Mouse (Mus musculus) lung, postnatal 14 days (tissue): Measurements from ENCODE around the gene Rcc2.
A peak's percentile ranks its signal among the peaks of the same experiment; 100 is the strongest.

Experiments
- DNase-seq: peaks from one replicate; pipeline ENCODE4 v3.0.0; 2021

Rcc2 gene

DNA sequence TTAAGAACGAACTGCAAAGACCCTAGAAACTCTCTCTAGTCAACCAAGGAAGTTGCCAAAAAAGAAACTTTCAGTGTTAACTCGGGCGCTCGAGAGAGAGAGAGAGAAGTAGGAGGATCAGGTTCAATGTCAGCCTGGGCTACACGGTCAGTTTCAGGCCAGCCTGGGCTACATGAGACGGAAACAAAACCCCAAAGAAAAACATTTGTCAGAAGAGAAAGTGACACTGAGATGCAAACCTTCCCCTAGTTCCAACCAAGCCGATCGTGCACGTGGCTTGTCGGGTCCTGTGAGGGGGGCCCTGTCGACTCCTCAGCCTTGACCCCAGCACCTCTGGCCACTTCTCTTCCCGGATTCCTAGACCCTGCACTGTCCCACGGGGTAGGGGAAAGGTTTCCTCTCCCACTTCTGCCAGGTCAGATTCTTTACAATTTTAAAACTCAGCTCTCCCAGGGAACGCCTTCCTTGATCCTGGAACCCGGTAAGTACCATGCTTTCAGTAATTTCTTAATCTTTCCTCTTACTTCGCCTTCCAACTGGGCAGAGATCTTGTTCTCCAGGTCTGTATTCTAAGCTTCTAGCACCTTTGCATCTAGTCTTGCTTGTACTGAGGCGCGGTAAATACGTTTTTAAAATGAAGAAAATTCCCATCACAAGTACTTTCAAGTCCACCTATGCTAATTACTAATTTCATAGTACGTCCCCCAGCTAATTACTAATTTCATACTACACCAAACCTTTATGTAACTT is at the start of gene Rcc2:
Gene Rcc2 (plus strand): TSS at position 273 of the 750 bp plus-strand sequence.
- no peak for DNase-seq

DNA sequence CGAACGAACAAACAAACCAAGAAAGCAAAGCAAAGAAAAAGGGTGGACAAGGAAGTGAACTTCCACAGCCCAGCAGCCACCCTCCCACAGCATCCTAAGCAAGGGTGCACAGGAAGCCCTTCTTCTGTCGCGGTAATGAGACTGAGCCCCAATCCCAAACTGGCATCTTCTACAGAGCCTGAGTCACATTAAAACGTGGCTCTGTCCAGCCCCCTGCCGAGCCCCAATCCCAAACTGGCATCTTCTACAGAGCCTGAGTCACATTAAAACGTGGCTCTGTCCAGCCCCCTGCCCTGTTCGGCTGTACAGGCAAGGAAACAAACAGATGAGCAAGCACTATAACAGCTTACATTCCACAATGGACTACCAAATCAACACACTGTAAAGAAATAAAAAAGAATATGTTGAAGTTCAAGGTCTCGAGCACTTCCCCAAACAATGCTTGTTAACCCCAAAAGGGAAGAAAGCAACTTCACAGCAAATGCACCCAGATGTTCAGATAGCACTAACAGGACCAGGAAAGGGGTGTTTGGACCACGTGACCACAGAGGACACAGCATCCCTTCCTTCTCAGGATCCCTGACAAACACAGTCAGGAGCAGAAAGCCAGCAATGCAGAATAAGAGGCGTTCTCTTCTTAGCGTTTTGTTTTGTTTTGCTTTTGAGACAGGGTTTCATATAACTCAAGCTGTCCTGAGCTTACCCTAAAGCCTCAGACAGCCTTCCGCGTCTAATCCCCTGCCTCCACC is 46.3 kb upstream of the Rcc2 start:
- no peak for DNase-seq

DNA sequence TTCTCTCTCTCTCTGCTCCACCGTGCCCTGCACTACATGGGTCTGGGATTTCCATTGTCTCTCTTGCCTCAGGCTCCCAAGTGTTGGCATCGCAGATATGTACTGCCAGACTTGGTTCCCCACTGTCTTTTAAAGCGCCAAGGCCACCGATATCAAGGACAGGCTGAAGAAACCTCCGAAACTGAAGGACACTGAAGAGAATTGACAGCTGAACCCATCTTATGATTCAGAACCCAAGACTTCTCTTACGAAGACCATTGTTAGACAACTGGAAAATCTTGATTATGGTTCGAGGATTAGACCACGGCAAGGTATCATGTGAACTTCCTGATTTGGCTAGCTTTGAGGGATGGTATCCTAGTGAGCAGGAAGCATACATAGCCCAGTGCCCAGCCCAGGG is 45.5 kb upstream of the Rcc2 start:
- no peak for DNase-seq

DNA sequence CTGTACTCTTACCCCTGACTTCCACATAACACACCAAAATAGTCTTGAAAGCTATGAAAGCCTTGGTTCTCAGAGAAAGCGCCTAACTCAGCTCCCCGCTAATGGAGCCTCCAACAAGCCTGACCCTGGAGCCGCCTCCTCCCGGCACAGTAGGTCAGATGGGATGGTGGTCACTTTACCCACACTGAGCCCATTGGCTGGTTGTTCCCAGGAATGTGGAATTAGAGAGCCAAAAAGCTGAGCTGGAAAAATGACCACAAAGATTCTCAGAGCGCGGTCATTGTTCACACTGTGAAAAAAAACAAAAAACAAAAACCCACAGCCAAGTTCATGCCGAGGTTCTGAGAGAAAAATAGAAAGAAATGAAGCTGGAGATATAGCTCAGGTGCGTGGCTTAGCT is 43.8 kb upstream of the Rcc2 start:
- DNase-seq, result no peak

DNA sequence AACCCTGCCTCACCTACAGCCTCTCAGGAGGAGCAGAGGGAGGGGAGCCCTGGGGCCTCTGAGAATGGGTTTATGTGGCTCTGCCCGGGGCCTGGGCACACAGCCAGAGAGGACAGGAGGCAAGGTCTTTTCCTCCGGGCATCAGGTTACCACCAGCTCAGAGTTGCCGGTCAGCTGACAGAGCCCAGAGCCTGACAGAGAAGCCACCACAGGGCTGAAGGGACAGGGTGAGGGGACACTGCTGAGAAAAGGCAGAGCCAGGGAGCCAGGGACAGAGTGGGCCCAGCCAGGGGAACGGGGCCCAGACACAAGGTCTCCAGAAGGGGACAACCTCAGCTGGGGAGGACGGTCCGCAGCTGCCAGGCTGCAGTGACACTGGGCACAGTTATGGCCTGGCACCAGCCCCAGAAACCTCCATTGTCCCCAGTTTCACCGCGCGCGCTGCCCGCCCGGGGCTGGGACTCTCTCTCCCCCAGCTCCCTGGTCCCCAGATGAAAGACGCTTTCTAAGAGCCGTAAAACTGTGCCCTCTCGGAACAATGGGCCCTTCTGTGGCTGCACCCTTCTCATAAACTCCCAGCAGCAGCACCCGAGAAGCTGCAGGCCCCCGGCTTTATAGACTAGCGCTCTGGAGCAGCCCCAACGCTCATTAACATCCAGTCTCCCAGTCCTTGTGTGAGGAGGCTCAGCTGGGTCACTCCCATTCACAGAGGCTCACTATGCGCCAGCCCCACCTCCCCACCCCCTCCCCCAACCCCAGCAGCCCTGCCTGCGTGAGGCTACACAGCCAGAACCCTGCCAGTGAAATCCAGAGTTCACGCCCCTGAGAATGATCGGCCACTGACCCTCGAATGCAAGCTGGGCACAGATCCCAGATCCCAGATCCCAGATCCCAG is 42.4 kb upstream of the Rcc2 start:
- DNase-seq, result no peak

DNA sequence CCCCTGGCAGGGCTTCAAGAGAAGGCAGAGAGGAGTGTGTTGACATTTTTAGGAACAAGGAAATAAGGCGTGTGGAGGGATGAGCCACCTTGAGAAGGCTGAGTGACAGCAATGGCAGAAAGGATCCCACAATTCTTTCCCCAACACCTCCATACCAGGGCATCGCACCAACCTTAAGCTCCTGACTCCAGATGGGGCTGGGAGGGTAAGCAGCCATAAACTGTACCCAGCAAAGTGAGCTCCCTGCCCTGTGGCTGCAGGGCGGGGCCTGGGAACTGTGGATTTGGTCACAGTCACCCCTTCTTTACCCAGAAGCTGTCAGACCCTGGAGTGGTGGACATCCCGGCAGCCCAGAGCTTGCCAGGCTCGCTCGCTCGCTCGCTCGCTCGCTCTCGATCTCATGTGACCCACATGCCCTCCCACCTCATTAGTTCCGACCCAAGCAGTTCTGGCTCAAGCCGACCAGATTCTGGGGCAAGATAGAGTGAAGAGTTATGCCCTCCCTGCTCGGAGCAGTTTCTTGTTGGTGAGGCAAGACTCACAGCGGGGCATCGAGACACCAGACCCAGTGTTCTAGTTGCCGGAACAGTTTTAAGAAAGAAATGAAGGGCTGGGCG is 38.8 kb upstream of the Rcc2 start:
- no peak for DNase-seq

DNA sequence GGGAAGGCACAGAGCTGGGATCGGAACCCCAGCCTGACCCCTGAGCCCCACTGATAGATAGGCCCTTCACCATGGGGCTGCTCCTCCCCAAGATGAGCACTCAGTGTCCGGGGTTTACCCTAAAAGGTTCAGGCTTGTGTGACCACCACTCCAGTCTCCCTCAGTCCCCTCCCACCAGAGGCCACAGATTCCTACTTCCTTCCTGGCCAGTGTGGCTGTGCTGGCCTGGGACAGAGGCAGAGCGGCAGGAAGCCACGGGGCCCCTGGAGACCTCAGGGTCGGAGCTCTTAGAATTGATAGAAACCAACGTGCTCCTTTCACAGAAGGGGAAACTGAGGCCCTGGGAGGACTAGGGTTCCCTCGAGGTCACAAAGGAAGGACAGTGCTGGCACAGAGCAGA is 37.9 kb upstream of the Rcc2 start:
- DNase-seq, result no peak

DNA sequence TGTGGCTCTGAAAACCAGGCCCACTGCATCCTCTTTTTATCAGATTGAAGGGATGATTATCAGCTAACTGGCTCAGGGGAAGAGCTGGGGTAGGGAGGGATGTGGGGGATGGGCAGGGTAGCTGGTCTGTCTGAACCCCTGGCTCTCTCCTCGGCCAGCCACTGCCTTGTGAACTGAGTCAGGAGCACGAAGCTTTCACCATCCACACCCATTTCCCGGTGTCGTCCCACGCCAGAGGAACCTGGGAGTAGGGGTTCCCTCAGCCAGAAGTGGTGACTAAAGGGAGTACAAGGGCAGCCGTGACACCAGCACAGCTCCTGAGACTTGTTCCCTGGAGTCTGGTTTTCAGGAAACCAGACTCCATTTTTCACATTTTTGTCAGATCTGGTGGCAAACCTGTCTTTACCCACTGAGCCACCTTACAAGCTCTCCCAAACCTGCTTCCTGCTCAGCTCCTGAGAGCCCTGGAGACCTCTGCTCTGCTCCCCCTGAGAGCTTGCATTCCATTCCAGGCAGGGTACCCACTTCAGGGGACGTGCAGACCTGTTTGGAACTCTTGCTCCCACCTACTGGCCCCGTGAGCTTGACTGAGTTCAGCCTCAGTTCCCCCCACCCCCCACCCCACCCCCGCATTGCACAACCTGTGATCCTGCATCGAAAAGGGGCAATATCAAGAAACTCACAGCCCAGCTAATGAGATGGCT is 37.3 kb upstream of the Rcc2 start:
- DNase-seq, result no peak

DNA sequence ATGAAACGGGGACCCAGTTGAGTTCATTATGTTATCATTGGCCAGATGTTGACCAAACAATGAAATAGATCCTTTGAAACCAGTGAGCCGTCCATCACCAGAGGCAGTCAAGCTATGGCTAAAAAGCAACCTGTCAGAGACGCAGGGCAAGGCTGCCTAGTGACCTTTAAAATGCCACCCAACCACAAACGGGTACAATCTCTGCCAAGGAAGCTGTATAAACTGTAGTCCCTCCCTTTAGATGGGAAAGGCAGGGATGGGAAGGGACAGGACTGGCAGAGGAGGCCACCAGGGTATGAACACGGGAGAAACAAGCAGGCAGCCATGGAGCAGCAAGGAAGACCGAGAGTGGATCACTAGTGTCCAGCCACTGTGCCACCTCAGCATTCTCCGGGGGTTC is 35.3 kb upstream of the Rcc2 start:
- DNase-seq, result no peak

DNA sequence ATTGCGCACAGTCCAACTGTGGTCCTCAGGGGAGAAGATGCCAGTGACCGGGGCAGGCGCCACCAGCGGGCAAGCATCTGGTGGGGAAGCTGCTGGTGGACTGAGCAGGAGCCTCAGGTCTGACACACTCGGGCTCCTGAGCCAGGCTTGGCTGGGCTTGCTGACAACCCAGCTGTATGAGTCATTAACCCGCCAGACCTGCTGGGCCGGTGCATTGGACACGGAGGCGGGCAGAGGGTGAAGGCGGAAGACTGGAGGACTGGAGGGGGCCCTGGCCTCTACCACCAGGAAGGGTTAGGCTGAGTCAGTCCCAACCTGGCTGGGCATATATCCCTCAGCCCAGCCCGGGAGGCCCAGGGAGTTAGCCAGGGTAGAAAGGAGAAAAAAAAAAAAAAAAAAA is 34.6 kb upstream of the Rcc2 start, which contains the start of gene Arhgef10l:
Gene Arhgef10l (minus strand): TSS at position 253 of the 400 bp plus-strand sequence.
- DNase-seq, result peak; percentile 68

DNA sequence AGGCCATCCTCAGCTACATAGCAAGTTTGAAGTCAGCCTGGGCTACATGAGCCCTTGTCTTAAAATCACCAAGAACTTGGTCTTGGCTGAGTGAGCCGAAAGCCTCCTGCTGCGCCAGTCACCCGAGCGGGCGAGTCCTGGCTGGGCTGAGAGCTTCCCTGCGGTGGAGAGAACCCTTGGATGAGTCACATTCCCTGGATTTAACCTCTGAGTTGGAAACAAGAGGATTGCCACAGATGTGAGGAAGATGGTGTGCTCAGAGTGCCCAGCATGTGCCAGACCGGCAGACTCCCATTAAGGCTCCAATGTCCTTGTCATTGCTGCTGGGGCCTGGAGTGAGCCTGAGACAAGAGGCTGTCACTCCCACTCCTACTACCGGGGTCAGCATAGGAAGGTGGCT is 32.5 kb upstream of the Rcc2 start:
- DNase-seq, result no peak

DNA sequence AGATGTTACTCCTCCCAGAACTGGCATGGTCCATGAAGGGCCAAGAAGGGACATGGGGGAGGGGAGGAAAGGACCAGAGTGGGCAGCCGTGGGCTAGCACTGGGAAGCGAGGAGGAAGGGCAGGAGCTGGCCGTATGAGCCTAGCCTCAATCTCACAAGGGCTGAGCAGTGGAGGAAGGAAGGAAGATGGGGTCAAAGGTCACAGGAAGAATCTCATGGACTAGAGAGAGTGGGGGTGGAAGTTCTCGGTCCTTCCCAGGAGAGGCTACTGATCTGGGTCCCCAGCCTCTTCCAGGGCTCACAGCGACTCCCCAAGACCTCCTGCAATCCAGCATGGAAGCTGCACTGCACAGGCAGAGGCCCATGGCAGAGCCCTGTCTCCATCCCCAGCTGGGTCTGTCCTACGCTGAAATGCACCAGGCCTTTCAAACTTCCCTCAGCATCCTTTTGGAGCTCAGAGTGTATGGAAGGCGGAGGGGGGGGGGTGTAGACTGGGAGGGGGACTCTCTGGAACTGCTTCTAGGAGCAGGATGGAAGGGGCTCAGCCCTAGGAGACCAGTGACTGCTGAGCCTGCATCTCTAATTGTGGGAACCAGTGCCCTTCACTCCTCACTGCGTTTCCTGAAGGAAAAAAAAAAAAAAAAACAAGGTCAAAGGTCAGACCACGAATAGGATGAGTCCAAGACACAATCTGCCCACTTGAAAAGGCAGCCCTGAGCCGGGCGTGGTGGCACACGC is 26.6 kb upstream of the Rcc2 start:
- DNase-seq, result no peak

DNA sequence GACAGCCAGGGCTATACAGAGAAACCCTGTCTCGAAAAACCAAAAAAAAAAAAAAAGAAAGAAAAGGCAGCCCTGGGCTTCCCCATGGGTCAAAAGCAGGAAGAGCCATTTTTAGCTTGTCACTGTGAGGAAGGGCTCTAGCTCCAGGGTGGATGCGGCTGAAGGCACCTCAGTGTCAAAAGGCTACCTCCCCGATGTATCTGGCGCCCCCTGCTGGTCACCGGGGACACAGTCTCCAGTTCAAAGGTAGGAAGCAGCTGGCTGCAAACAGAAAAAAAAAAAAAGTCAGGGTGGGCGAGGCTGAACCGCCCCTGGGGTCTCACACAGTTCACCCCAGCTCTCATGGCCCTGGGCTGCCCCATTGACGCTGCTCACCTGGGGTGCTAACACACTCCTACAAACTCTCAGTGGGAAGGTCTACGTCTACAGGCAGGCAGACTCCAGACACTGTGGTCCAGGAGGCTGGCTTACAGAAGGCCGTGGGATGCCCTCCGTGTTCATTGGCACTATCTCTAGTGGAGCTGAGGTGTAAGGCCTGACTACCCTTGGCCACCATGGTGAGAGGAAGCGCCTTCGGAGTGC is 25.9 kb upstream of the Rcc2 start:
- peak; percentile 92 for DNase-seq

DNA sequence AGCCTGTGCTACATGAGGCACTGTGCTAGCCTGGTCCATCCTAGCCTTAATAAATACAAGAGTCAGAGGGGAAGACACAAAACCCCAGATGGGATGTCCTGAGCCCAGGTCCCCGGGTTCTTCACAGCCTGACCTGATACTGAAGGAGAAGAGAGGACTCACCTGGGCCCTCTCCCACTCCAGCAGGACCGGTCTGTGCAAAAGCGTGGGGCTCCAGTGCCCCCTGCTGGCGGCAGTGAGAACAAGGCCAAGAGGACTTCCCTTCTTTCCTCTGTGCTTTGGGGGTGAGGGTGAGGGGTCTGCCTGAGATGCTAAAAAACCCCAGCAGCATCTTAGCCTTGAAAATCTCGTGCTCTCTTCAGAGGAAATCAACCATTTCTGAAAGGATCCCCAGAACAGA is 21.3 kb upstream of the Rcc2 start:
- no peak for DNase-seq

DNA sequence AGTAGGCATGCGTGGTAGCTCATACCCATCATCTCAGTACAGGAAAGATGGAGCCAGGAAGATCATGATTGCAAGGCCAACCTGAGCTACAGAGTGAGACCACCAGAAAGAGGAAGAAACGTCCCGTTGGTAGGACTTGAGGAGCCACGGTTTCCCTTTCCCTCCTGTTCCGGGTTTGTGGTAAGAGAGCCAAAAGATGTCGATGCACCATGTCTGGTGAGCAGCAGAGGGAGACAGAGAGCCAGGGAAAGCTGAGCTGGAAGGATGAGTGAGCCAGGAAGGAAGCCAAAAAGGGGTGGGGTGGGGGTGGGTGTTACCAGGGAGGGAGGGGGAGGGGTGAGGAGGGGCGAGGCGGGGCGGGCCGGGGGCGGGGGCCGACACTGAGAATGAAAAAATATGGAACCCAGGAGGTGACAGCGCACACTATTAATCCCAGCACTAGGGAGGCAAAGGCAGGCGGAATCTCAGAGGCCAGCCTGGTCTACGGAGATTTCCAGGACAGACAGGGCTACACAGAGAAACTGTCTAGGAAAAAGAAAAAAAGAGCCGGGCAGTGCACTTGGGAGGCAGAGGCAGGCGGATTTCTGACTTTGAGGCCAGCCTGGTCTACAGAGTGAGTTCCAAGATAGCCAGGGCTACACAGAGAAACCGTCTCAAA is 20.5 kb upstream of the Rcc2 start:
- DNase-seq, result peak; percentile 89

DNA sequence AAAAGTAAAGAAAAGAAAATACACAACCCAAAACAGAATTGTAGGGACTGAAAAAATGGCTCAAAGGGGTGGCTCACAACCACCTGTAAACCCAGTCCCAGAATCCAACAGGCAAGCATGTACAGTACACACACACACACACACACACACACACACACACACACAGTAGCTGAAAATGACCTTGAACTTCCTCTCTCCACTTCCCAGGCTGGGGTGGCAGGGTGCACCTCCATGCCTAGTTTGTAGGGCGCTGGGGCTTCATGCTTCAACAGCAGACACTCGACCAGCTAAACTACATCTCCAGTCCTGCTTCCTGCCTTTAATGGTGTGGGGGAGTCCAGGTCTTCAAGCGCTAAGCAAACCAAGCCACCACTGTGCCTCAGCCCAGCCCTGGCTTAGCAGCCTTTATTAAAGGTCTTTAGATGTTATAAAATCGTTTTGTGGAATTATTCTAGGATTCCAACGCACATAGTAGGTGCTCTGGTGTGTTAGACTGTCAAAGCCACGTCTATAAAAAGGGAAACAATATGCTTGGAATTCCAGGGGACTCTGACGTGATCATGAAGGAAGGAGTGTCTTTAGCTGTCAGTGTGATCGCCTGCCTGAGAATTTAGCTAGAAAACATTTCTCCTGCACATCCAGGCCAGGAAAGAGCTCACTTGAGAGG is 19.5 kb upstream of the Rcc2 start:
- no peak for DNase-seq

DNA sequence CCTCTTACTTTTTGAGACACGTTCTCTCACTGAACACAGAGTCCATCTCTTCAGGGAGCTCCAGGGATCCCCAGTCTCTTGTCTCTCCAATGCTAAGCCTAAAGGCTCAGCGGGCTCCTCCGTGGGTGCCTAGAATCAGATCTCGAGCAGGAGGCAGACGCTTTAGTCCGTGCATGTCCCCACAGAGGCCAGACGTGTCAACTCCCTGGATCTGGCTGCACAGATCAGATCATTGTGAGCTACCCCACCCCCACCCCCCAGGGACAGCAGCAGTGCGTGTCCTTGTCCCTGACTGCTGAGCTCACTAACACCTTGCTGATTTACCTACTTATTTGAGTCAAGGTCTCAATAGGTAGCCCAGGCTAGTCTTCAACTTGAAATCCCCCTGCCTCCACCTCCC is 16.7 kb upstream of the Rcc2 start:
- no peak for DNase-seq

DNA sequence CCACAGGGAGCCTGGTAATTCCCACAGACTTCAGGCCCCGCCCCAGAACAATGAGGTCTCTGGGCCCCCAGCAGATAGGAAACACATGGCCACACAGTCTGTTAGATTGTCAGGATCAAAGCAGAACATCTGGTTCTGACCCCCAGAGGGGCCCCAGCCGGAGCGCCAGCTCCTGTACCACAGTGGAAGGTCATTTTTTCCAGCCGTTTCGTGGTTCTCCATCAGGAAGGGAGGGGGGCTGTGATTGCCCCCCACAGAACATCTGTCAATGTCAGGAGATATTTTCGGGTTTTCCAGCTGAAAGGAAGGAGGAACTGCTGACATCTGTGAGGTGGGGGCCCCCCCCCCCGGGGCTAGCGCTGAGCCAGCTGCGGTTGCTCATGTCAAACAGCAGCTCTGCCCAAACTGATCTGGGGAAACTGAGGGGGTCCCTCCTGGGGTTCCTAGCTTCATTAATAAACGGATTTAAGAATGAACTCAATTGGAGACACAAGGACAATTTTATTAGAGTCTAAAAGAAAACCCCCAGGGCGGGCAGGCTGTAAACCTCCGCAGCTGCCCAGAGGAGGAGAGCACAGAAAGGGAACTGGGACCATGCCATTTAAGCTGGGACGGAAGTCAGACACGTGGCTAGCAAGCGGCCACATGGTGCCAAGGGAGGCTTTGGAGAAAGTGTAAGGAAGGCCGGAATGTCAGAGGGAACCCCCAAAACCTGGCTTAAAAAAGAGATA is 16.0 kb upstream of the Rcc2 start:
- peak; percentile 57 for DNase-seq

DNA sequence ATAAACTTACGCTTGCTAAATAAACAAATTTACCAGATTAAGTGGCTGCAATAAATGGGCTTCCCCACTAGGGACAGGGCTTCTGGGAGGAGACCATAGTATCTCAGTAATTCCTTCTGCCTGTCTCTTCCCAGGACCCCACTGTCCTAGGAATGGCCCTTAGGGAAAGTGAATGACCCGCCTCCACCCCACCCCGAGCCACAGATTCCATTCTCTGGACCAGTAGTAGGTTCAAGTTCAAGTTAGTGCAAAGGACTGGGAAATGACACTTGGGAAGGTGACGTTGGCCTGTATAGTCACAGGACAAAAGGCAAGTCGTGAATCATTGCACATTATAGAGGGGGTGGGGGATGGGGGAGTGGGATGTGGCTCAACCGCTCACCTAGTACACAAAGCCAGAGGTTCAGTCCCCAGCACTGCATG is 15.4 kb upstream of the Rcc2 start:
- DNase-seq, result no peak
